Mouse (Mus musculus): ENCODE measurements around the gene Tes. TPM values are rescaled to one million over a fixed set of nuclear protein-coding genes. Genes with fewer than 3 reads are reported as not detected.

Tes gene
- polyA plus RNA-seq, 1 experiment, result 21.6 TPM

- TF ChIP-seq CTCF (IDR thresholded peaks at IDR 0.05; ENCODE audit: low read depth, low read length) (no peak), POLR2A (IDR thresholded peaks at IDR 0.05; ENCODE audit: borderline replicate concordance, low read depth, low read length) (no peak)
- Histone ChIP-seq H3K4me3 (ENCODE audit: insufficient read depth, low read length) (no peak overlapping the region), H3K27ac (ENCODE audit: insufficient read depth, low read depth, low read length) (no peak overlapping the region), H3K4me1 (ENCODE audit: control insufficient read depth, insufficient read depth, low read length) (peaks cover 7% of the 10 kb centered on the region)
These were observed 34.7 kb downstream of the Tes start for GRCm38 (mm10) chr6:17099477-17100130.

DNA sequence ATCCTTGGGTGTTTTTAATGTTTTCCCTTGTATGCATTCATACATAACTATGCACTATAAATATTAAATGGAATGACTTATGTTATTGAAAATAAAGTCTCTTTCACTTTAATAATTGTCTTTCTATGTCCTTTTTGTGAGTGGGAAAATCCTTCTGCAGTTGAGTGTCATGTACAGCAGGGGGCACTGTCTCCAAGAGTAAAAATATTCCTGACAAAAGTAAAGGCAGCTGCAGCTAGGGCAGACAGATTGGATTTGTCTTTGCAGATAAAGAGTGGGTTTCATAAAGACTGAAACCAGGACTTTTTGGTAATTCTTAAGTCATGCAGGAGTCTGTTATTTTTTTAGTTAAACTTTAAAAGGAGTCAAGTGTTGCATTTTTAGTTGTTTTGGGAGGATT, 40.8 kb downstream of the Tes start:
- H3K4me3 ChIP-seq (ENCODE audit: insufficient read depth, low read length), result no peak overlapping the region
- H3K4me1 ChIP-seq (ENCODE audit: control insufficient read depth, insufficient read depth, low read length), result peaks cover 16% of the 10 kb centered on the region
- TF ChIP-seq POLR2A (IDR thresholded peaks at IDR 0.05; ENCODE audit: borderline replicate concordance, low read depth, low read length) (no peak), CTCF (IDR thresholded peaks at IDR 0.05; ENCODE audit: low read depth, low read length) (no peak)

GRCm38 (mm10) chr6:17106493-17106892, 41.5 kb downstream of the Tes start:
- no peak overlapping the region for H3K4me3 ChIP-seq (ENCODE audit: insufficient read depth, low read length)
- H3K4me1 ChIP-seq (ENCODE audit: control insufficient read depth, insufficient read depth, low read length), result peaks cover 16% of the 10 kb centered on the region
- TF ChIP-seq CTCF (IDR thresholded peaks at IDR 0.05; ENCODE audit: low read depth, low read length) (no peak), POLR2A (IDR thresholded peaks at IDR 0.05; ENCODE audit: borderline replicate concordance, low read depth, low read length) (no peak)
- no peak overlapping the region for H3K27ac ChIP-seq (ENCODE audit: insufficient read depth, low read depth, low read length)

More for the DNA sequence above, 40.8 kb downstream of the Tes start:
- H3K27ac ChIP-seq (ENCODE audit: insufficient read depth, low read depth, low read length), result no peak overlapping the region

GRCm38 (mm10) chr6:17109204-17109603, 44.3 kb downstream of the Tes start:
- Histone ChIP-seq H3K4me1 (ENCODE audit: control insufficient read depth, insufficient read depth, low read length) (peaks cover 9% of the 10 kb centered on the region), H3K27ac (ENCODE audit: insufficient read depth, low read depth, low read length) (no peak overlapping the region), H3K4me3 (ENCODE audit: insufficient read depth, low read length) (no peak overlapping the region)
- TF ChIP-seq CTCF (IDR thresholded peaks at IDR 0.05; ENCODE audit: low read depth, low read length), result no peak
- no peak for TF ChIP-seq POLR2A (IDR thresholded peaks at IDR 0.05; ENCODE audit: borderline replicate concordance, low read depth, low read length)

DNA sequence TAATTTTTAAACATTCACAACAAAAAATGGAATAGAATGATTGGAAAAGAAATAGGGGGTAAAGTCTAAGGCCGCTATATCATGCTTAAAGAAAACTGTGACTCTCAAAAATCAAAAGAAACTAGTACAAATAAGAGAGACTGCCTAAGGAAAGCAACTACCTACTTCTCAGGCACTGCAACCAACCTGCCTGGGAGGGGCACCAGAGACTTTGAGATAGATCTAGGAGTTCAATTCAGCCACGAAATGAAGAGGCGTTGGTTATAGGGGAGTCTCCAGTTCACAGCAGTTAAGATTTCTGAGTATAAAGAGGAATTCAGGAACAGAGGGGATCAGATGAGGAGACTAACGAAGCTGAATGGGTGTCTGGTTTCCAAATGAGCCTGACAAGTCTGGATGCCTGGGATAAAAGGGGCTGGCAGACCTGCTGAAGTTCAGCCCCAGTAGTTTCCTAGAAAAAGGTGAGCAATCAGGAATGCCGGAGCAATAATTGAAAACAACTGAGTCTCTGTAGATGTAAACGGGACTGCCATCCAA, 45.7 kb downstream of the Tes start:
- no peak for TF ChIP-seq CTCF (IDR thresholded peaks at IDR 0.05; ENCODE audit: low read depth, low read length)
- no peak for TF ChIP-seq POLR2A (IDR thresholded peaks at IDR 0.05; ENCODE audit: borderline replicate concordance, low read depth, low read length)
- peaks cover 11% of the 10 kb centered on the region for H3K4me1 ChIP-seq (ENCODE audit: control insufficient read depth, insufficient read depth, low read length)
- no peak overlapping the region for H3K27ac ChIP-seq (ENCODE audit: insufficient read depth, low read depth, low read length)
- H3K4me3 ChIP-seq (ENCODE audit: insufficient read depth, low read length), result no peak overlapping the region

GRCm38 (mm10) chr6:17112081-17112480, 47.1 kb downstream of the Tes start:
- H3K4me1 ChIP-seq (ENCODE audit: control insufficient read depth, insufficient read depth, low read length), result peaks cover 11% of the 10 kb centered on the region
- H3K27ac ChIP-seq (ENCODE audit: insufficient read depth, low read depth, low read length), result no peak overlapping the region
- TF ChIP-seq CTCF (IDR thresholded peaks at IDR 0.05; ENCODE audit: low read depth, low read length) (no peak), POLR2A (IDR thresholded peaks at IDR 0.05; ENCODE audit: borderline replicate concordance, low read depth, low read length) (no peak)
- no peak overlapping the region for H3K4me3 ChIP-seq (ENCODE audit: insufficient read depth, low read length)

GRCm38 (mm10) chr6:17112990-17113389, 48.0 kb downstream of the Tes start:
- Histone ChIP-seq H3K4me1 (ENCODE audit: control insufficient read depth, insufficient read depth, low read length) (peaks cover 11% of the 10 kb centered on the region), H3K4me3 (ENCODE audit: insufficient read depth, low read length) (no peak overlapping the region), H3K27ac (ENCODE audit: insufficient read depth, low read depth, low read length) (no peak overlapping the region)
- TF ChIP-seq CTCF (IDR thresholded peaks at IDR 0.05; ENCODE audit: low read depth, low read length) (no peak), POLR2A (IDR thresholded peaks at IDR 0.05; ENCODE audit: borderline replicate concordance, low read depth, low read length) (no peak)

GRCm38 (mm10) chr6:17114588-17114987, 49.6 kb downstream of the Tes start:
- H3K27ac ChIP-seq (ENCODE audit: insufficient read depth, low read depth, low read length), result no peak overlapping the region

DNA sequence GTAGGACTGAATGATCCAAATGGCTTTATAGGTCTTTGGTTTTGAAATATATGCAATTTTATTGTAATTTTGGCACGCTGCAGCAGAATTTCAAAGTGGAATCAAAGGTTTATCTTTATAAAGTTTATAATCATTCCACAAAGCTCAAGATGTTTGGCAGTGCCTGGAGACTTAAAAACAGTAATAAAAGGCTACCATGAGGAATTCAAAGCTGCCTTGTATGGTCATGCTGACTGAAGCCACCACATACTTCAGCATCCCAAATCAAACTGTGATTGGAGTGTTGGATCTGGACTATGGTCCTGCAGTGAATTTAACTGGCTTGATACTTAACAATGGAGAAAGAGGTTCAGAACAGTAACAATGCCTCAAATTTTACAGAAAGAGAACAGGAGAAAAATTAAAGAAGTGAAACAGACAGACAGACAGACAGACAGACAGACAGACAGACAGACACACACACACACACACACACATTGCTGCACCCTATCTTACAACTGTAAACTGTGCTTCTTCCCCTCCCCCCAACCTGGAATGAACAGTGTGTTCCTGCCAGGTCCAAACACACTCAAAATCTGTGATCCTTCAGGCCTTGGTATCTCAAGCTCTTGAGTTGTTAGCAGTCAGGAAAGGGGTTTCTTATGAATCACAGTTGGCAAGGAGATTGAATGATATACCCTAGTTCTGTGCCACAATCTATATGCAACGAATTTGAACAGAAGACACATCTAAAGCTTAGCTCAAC, 50.3 kb downstream of the Tes start:
- Histone ChIP-seq H3K27ac (ENCODE audit: insufficient read depth, low read depth, low read length) (no peak overlapping the region), H3K4me1 (ENCODE audit: control insufficient read depth, insufficient read depth, low read length) (peaks cover 8% of the 10 kb centered on the region)
- TF ChIP-seq CTCF (IDR thresholded peaks at IDR 0.05; ENCODE audit: low read depth, low read length) (no peak), POLR2A (IDR thresholded peaks at IDR 0.05; ENCODE audit: borderline replicate concordance, low read depth, low read length) (no peak)

More at GRCm38 (mm10) chr6:17114588-17114987, 49.6 kb downstream of the Tes start:
- peaks cover 2% of the 10 kb centered on the region for H3K4me1 ChIP-seq (ENCODE audit: control insufficient read depth, insufficient read depth, low read length)
- no peak overlapping the region for H3K4me3 ChIP-seq (ENCODE audit: insufficient read depth, low read length)
- no peak for TF ChIP-seq POLR2A (IDR thresholded peaks at IDR 0.05; ENCODE audit: borderline replicate concordance, low read depth, low read length)
- TF ChIP-seq CTCF (IDR thresholded peaks at IDR 0.05; ENCODE audit: low read depth, low read length), result no peak

More for the DNA sequence above, 50.3 kb downstream of the Tes start:
- H3K4me3 ChIP-seq (ENCODE audit: insufficient read depth, low read length), result no peak overlapping the region

Measured in bone marrow macrophage, adult 2 months (primary cell).